Mouse (Mus musculus) heart, embryonic 16.5 days (tissue): ENCODE measurements around the gene Ccni. TPM values are rescaled to one million over a fixed set of nuclear protein-coding genes. Genes with fewer than 3 reads are reported as not detected.

Experiments
- ATAC-seq: fragments of 200-750 bp; cut with Nextera tagmentation; replicated peaks from 2 replicates; pipeline ENCODE4 v1.8.0; 2017; ENCODE audit warnings: moderate number of reproducible peaks; ENCODE audit not compliant: insufficient read depth, low FRiP score; ENCODE audit errors: extremely low read depth
- H3K27ac ChIP-seq: fragments of 300-500 bp; sonication (generic); 2 replicates; pipeline ENCODE4 v1.5.1; 2014; ENCODE audit warnings: mild to moderate bottlenecking, low read length, control low read depth, moderate library complexity
- H3K27me3 ChIP-seq: fragments of 300-500 bp; sonication (generic); 2 replicates; pipeline ENCODE4 v1.6.1; 2014; ENCODE audit warnings: low read length, mixed read lengths; ENCODE audit not compliant: control insufficient read depth, insufficient read depth
- H3K36me3 ChIP-seq: fragments of 300-500 bp; sonication (generic); 2 replicates; pipeline ENCODE4 v1.6.1; 2014; ENCODE audit not compliant: control insufficient read depth, insufficient read depth
- H3K4me1 ChIP-seq: fragments of 300-500 bp; sonication (generic); 2 replicates; pipeline ENCODE4 v1.6.1; 2014; ENCODE audit warnings: low read length, mixed read lengths; ENCODE audit not compliant: control insufficient read depth, insufficient read depth
- H3K4me2 ChIP-seq: fragments of 300-500 bp; sonication (generic); 2 replicates; pipeline ENCODE4 v1.6.1; 2014; ENCODE audit warnings: low read depth, mild to moderate bottlenecking, control low read depth, low read length
- H3K4me3 ChIP-seq: fragments of 300-500 bp; sonication (generic); 2 replicates; pipeline ENCODE4 v1.5.1; 2014; ENCODE audit warnings: mild to moderate bottlenecking, control low read depth, low read length
- H3K9ac ChIP-seq: fragments of 300-500 bp; sonication (generic); 2 replicates; pipeline ENCODE4 v1.6.1; 2014; ENCODE audit warnings: low read length, control low read depth
- H3K9me3 ChIP-seq: fragments of 300-500 bp; sonication (generic); replicated peaks from 2 replicates; pipeline ENCODE4 v1.6.1; 2016; ENCODE audit warnings: low read length; ENCODE audit not compliant: control insufficient read depth
- WGBS: fragments of 180-500 bp; shearing (Covaris S2); extraction: QIAGEN DNeasy Blood & Tissue Kit; methylation state at CpG from one replicate; pipeline ENCODE4 v1.1.7; 2014; 5-methylcytosine and 5-hydroxymethylcytosine counted together
- polyA plus RNA-seq: library from polyadenylated mRNA; unstranded; fragments of >200 nt; fragmentation: Nextera tagmentation; extraction: Ambion mirVana; gene quantifications from 2 replicates; pipeline ENCODE4 v1.2.1, GENCODE M21; 2015

The Ccni gene
- polyA plus RNA-seq, 1 experiment from 2014 or later = 79.2 TPM

DNA sequence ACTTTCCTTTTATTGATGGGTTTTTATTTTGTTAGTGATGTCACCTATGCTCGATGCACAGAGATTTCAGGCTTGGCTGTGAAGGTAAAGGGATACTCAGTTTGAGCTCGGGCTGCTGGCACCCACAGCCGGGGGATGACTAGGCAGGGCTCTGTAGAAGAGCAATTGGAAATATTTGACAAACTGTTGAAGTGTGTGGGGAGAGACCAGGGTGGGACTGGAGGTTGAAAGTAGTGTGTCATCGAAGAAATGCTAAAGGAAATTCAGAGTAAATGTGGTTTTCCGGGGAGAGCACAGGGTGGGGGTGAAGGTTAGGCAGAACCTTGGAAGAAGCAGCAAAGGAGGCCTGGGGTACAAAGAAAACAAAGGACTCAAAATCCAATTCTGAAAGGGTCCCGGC is 54.3 kb downstream of the Ccni start:
- H3K27me3 ChIP-seq = no peaks in the 10 kb centered on the region
- H3K4me3 ChIP-seq = no peak overlapping the region
- no peaks in the 10 kb centered on the region for H3K9me3 ChIP-seq
- H3K4me2 ChIP-seq = no peak overlapping the region
- WGBS = 59% methylated on average over 6 of the region's 6 CpGs
- no peak for ATAC-seq
- H3K27ac ChIP-seq = peak overlapping the region; percentile 55
- H3K9ac ChIP-seq = 0 out of 2 replicates have a peak overlapping the region, but pooled peaks have one; percentile 14
- H3K36me3 ChIP-seq = peaks cover 13% of the 10 kb centered on the region; the same call in 1 of the 2 replicates
- peaks cover 34% of the 10 kb centered on the region for H3K4me1 ChIP-seq

- peaks cover 10% of the 10 kb centered on the region; the same call in 1 of the 2 replicates for H3K36me3 ChIP-seq
- no peaks in the 10 kb centered on the region for H3K27me3 ChIP-seq
- H3K9ac ChIP-seq = peak overlapping the region; percentile 36; the same call in 1 of the 2 replicates
- 36% methylated on average over 12 of the region's 12 CpGs for WGBS
- H3K4me3 ChIP-seq = no peak overlapping the region
- peak overlapping the region; percentile 11 for H3K4me2 ChIP-seq
- ATAC-seq = no peak
- no peaks in the 10 kb centered on the region for H3K9me3 ChIP-seq
- peak overlapping the region; percentile 60 for H3K27ac ChIP-seq
- H3K4me1 ChIP-seq = peaks cover 40% of the 10 kb centered on the region
Measured at GRCm38 (mm10) chr5:93149969-93150777, 56.1 kb downstream of the Ccni start.

DNA sequence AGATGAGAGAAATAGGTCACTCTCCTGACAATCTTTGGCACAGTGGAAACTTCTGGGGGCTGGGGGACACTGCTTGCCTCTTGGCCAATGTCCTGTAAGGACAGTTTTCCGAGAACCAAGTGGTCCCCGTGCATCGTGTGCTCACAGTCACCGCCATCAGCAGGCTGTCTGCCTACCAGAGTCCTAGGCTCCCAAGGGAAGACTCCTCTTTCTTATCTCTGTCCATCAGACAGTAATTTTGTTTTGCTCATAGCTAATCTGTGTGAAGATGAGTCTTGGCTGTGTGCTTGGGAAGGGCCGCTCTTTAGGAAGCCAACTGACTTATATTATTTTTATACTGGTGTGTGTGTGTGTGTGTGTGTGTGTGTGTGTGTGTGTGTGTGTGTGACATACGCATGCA is 60.8 kb downstream of the Ccni start:
- H3K27ac ChIP-seq = no peak overlapping the region
- WGBS = 77% methylated on average over 6 of the region's 6 CpGs
- peaks cover 44% of the 10 kb centered on the region for H3K4me1 ChIP-seq
- no peak overlapping the region for H3K4me2 ChIP-seq
- no peak overlapping the region for H3K4me3 ChIP-seq
- no peaks in the 10 kb centered on the region for H3K9me3 ChIP-seq
- no peak for ATAC-seq
- H3K9ac ChIP-seq = no peak overlapping the region
- no peaks in the 10 kb centered on the region for H3K27me3 ChIP-seq
- peaks cover 16% of the 10 kb centered on the region; the same call in 1 of the 2 replicates for H3K36me3 ChIP-seq

- no peak overlapping the region for H3K27ac ChIP-seq
Measured at GRCm38 (mm10) chr5:93144874-93145273, 61.4 kb downstream of the Ccni start.

DNA sequence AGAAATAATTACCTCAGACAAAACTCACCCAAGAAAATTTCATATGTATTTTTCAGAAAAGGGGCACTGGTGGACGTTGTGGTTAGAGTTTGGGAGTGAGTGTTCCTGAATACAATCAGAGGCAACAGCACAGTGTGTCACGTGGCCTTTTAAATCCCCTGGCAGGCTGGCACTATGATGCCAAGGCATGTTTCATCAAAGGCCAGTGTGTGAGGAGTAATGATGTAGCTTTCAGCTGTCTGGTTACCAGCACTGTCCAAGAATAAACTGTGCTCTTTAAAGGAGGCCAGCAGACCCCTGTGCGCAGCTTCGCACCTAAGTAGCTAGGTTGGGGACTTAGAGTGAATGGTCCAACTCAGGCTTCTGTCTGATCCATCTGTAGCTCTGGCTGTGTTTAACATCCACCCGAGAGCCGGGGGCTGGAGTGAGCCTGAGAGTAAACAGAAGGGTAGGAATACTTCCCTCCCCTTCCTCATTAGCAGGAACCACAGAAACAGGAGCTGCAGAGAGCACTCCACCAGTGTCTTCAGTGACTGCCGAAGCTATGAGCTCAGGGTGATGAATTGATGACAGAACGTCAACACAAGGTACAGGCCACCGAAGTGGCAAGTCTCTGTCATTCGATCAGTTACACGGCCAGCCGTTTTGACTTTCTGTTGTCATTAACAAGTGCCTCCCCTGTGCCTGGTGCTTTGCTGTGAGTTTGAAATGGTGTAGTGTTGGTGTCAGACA is 62.8 kb downstream of the Ccni start:
- no peak overlapping the region for H3K9ac ChIP-seq
- H3K4me2 ChIP-seq = no peak overlapping the region
- H3K9me3 ChIP-seq = peaks cover 5% of the 10 kb centered on the region
- H3K4me3 ChIP-seq = no peak overlapping the region
- ATAC-seq = no peak
- H3K27ac ChIP-seq = no peak overlapping the region
- no peaks in the 10 kb centered on the region for H3K27me3 ChIP-seq
- H3K36me3 ChIP-seq = peaks cover 23% of the 10 kb centered on the region
- WGBS = 43% methylated on average over 12 of the region's 12 CpGs
- H3K4me1 ChIP-seq = peaks cover 32% of the 10 kb centered on the region

More at GRCm38 (mm10) chr5:93144874-93145273, 61.4 kb downstream of the Ccni start:
- peaks cover 40% of the 10 kb centered on the region for H3K4me1 ChIP-seq
- no peaks in the 10 kb centered on the region for H3K9me3 ChIP-seq
- peaks cover 16% of the 10 kb centered on the region; the same call in 1 of the 2 replicates for H3K36me3 ChIP-seq
- H3K4me2 ChIP-seq = no peak overlapping the region
- no peaks in the 10 kb centered on the region for H3K27me3 ChIP-seq
- WGBS = 44% methylated on average over 5 of the region's 5 CpGs
- no peak for ATAC-seq
- H3K9ac ChIP-seq = no peak overlapping the region
- no peak overlapping the region for H3K4me3 ChIP-seq

- Histone ChIP-seq H3K36me3 (peaks cover 17% of the 10 kb centered on the region), H3K27me3 (no peaks in the 10 kb centered on the region), H3K4me3 (no peak overlapping the region), H3K4me2 (no peak overlapping the region), H3K27ac (no peak overlapping the region), H3K9ac (no peak overlapping the region), H3K4me1 (peaks cover 46% of the 10 kb centered on the region), H3K9me3 (peaks cover 7% of the 10 kb centered on the region)
- ATAC-seq = no peak
- 56% methylated on average over 5 of the region's 5 CpGs for WGBS
Measured at GRCm38 (mm10) chr5:93140747-93141146, 65.5 kb downstream of the Ccni start.

DNA sequence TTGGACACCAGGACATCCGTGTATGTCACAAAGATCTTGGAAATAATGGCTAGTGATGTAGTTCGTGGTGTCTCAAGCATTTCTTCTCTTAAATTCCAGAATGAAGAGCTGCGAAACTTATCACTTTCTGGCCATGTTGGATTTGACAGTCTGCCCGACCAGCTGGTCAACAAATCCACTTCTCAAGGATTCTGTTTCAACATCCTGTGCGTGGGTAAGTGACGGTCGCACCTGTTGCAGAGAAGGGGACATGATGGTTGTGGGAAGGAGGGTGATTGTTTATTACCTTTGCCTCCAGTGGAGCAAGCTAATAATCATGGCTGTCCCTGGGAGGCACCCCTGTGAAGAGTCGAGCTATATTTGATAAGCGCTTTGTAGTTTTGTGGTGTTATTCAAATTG is 66.9 kb downstream of the Ccni start:
- Histone ChIP-seq H3K9me3 (peaks cover 7% of the 10 kb centered on the region), H3K27me3 (no peaks in the 10 kb centered on the region), H3K27ac (no peak overlapping the region), H3K4me2 (no peak overlapping the region), H3K4me1 (peaks cover 48% of the 10 kb centered on the region), H3K4me3 (no peak overlapping the region), H3K36me3 (peaks cover 17% of the 10 kb centered on the region), H3K9ac (no peak overlapping the region)
- WGBS = 94% methylated on average over 9 of the region's 9 CpGs
- no peak for ATAC-seq

DNA sequence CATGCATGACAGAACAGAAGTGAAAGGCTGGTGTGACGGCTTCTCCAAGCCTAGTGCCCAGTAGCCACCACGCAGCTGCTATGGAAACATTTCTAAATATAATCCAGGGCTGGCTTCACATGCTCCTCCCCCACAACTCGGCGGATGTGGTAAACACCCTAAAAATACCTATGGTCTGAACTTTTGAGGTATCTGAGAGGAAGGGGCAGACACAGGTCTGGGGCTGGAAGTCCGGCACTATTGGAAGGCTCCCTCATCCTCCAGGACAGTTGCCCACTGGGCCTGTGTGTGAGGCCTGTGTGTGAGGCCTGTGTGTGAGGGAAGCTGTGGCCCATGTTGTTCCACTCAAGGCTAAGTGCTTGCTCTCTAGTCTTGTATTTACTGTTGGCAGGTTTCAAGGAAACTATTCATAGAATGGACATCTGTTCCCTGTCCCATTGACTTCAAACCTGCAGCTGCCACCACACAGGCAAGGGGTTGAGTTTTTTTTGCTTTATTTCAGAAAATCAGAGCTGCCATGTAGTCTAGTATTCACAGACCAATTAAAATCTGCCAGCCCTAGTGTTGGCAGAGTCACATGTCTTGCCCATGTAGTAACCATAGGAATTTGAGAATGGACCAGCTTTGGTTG is 69.2 kb downstream of the Ccni start:
- H3K9me3 ChIP-seq = peaks cover 7% of the 10 kb centered on the region
- no peaks in the 10 kb centered on the region for H3K27me3 ChIP-seq
- H3K27ac ChIP-seq = peak overlapping the region; percentile 99
- H3K4me2 ChIP-seq = peak overlapping the region; percentile 56
- peaks cover 57% of the 10 kb centered on the region for H3K4me1 ChIP-seq
- 13% methylated on average over 5 of the region's 5 CpGs for whole genome bisulfite sequencing
- H3K9ac ChIP-seq = peak overlapping the region; percentile 61; the same call in 1 of the 2 replicates
- no peak overlapping the region for H3K4me3 ChIP-seq
- peaks cover 16% of the 10 kb centered on the region for H3K36me3 ChIP-seq
- ATAC-seq = peak; percentile 86
